Mouse (Mus musculus): Measurements from ENCODE around the gene Satb1.

DNA sequence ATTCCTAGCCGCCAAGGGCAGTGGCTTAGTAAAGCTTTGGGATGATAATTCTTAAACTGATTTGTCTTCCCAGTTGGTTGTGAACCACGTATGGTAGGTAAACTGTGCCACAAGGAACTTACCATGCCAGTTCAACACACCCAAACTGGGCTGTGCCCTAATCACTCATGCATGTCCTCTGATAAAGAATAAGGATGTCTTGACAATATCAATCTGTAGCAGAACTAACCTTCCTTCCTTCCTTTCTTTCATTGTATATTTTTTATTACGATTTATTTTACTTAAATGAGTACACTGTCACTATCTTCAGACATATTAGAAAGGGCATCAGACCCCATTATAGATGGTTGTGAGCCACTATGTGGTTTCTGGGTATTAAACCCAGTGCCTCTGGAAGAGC lies 23.2 kb upstream of the Satb1 start:
- TF ChIP-seq ETS1 (conservative IDR thresholded peaks at IDR 0.05; ENCODE audit: low read depth, low read length) (no peak), CTCF (conservative IDR thresholded peaks at IDR 0.05 in 1 of 2, IDR thresholded peaks at IDR 0.05 in 1 of 2; ENCODE audit: low read depth in 2 of 2, low read length in 2 of 2) (no peak), USF1 (IDR thresholded peaks at IDR 0.05; ENCODE audit: low read depth, low read length) (no peak), EP300 (IDR thresholded peaks at IDR 0.05; ENCODE audit: low read length) (no peak), TCF12 (IDR thresholded peaks at IDR 0.05; ENCODE audit: low read depth, low read length) (no peak), POLR2A (IDR thresholded peaks at IDR 0.05; ENCODE audit: low read depth, low read length) (no peak), GABPA (IDR thresholded peaks at IDR 0.05; ENCODE audit: insufficient replicate concordance, low read depth, low read length) (no peak), JUND (conservative IDR thresholded peaks at IDR 0.05; ENCODE audit: low read depth, low read length) (no peak)

Data from CH12.LX (cell line).